Mouse (Mus musculus): ENCODE data around the gene 1700020D05Rik.

DNA sequence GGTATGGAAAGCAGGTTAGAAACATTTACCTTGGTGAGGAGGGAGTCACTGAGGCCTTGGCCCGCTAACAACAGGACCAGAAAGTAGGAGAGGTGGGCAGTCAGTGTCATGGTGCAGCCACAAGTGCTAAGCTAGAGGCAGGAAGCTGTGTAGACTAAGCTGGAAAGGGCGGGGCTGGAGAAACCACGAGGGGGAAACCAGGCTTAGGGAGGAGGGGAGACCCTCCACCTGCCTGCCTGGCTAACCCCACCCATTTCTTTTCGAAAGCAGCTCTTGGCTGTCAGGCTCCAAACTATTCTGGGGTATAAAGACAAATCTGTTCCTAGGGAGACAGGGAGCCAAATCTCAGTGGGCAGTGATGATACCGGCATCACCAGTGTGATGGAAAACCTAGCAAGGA, 35.2 kb downstream of the 1700020D05Rik start, which contains the start of gene Ctsw:
- TF ChIP-seq CTCF (IDR thresholded peaks at IDR 0.05; ENCODE audit: low read depth) = no peak
- TF ChIP-seq EP300 (optimal IDR thresholded peaks at IDR 0.05) = no peak
